Mouse (Mus musculus) adipocyte (in vitro differentiated cells): Measurements from ENCODE around the gene Clca4b.
"Not testable (repeated sequence)": the region's sequence is repeated elsewhere in the genome, so short reads cannot be mapped to it uniquely, and the experiment has no call there.

Source experiments
- DNase-seq: peaks from one replicate; pipeline ENCODE4 v3.0.0-alpha.2; 2016; ENCODE audit warnings: low spot score

Gene Clca4b

GRCm38 (mm10) chr3:144932335-144932734 is at the start of gene Clca4b:
Gene Clca4b (minus strand): TSS chr3:144932529.
- no peak for DNase-seq

GRCm38 (mm10) chr3:144980551-144980950 is 48.2 kb upstream of the Clca4b start:
- DNase-seq = no peak

GRCm38 (mm10) chr3:144977631-144978030 is 45.3 kb upstream of the Clca4b start:
- no peak for DNase-seq

GRCm38 (mm10) chr3:144976091-144976490 is 43.8 kb upstream of the Clca4b start:
- peak; percentile 33 for DNase-seq

- DNase-seq = no peak
These were observed 42.6 kb upstream of the Clca4b start, which contains the start of gene Clca4a for GRCm38 (mm10) chr3:144974945-144975344. Gene Clca4a (minus strand): TSS chr3:144975045.

GRCm38 (mm10) chr3:144971553-144972270 is 39.4 kb upstream of the Clca4b start:
- peak; percentile 62 for DNase-seq

- DNase-seq = no peak
These were observed 37.4 kb upstream of the Clca4b start for GRCm38 (mm10) chr3:144969755-144970154.

- no peak for DNase-seq
These were observed 33.7 kb upstream of the Clca4b start for GRCm38 (mm10) chr3:144966074-144966473.

- DNase-seq = no peak
These were observed 18.5 kb upstream of the Clca4b start for GRCm38 (mm10) chr3:144950829-144951228.

GRCm38 (mm10) chr3:144947376-144947775 is 15.0 kb upstream of the Clca4b start:
- not testable (repeated sequence) for DNase-seq

GRCm38 (mm10) chr3:144933625-144934024 is 1.3 kb upstream of the Clca4b start:
- not testable (repeated sequence) for DNase-seq

GRCm38 (mm10) chr3:144933011-144933491 is 722 bp upstream of the Clca4b start:
- DNase-seq = no peak

- no peak for DNase-seq
These were observed 18.3 kb downstream of the Clca4b start for GRCm38 (mm10) chr3:144914014-144914413.

- DNase-seq = peak; percentile 7
These were observed 35.2 kb downstream of the Clca4b start for GRCm38 (mm10) chr3:144897042-144897678.

GRCm38 (mm10) chr3:144890246-144890758 is 42.0 kb downstream of the Clca4b start:
- DNase-seq = no peak

GRCm38 (mm10) chr3:144886957-144887356 is 45.4 kb downstream of the Clca4b start:
- no peak for DNase-seq

- not testable (repeated sequence) for DNase-seq
These were observed 60.3 kb downstream of the Clca4b start for GRCm38 (mm10) chr3:144872012-144872411.
